Mouse (Mus musculus) forebrain, embryonic 13.5 days (tissue): ENCODE data around the gene Gm10642. TPM values are rescaled to one million over a fixed set of nuclear protein-coding genes. Genes with fewer than 3 reads are reported as not detected.

Experiments used
- ATAC-seq: fragments of 200-750 bp; cut with Nextera tagmentation; 2 replicates; pipeline ENCODE4 v1.8.0; 2017
- H3K27ac ChIP-seq: fragments of 300-500 bp; sonication (generic); 2 replicates; pipeline ENCODE4 v1.5.1; 2015; ENCODE audit warnings: inconsistent platforms, mild to moderate bottlenecking, moderate library complexity
- H3K27me3 ChIP-seq: fragments of 300-500 bp; sonication (generic); 2 replicates; pipeline ENCODE4 v1.6.1; 2015; ENCODE audit warnings: mild to moderate bottlenecking, inconsistent platforms
- H3K36me3 ChIP-seq: fragments of 300-500 bp; sonication (generic); 2 replicates; pipeline ENCODE4 v1.6.1; 2015; ENCODE audit warnings: mild to moderate bottlenecking, inconsistent platforms; ENCODE audit not compliant: poor library complexity, severe bottlenecking
- H3K4me1 ChIP-seq: fragments of 300-500 bp; sonication (generic); 2 replicates; pipeline ENCODE4 v1.6.1; 2015; ENCODE audit warnings: inconsistent platforms
- H3K4me2 ChIP-seq: fragments of 300-500 bp; sonication (generic); 2 replicates; pipeline ENCODE4 v1.6.1; 2015; ENCODE audit warnings: inconsistent platforms, mild to moderate bottlenecking, moderate library complexity
- H3K4me3 ChIP-seq: fragments of 300-500 bp; sonication (generic); 2 replicates; pipeline ENCODE4 v1.5.1; 2015; ENCODE audit warnings: mild to moderate bottlenecking, inconsistent platforms
- H3K9ac ChIP-seq: fragments of 300-500 bp; sonication (generic); 2 replicates; pipeline ENCODE4 v1.6.1; 2015; ENCODE audit warnings: mild to moderate bottlenecking, inconsistent platforms
- H3K9me3 ChIP-seq: fragments of 300-500 bp; sonication (generic); replicated peaks from 2 replicates; pipeline ENCODE4 v1.6.1; 2016; ENCODE audit warnings: inconsistent platforms
- WGBS: fragments of 180-500 bp; shearing (Covaris S2); methylation state at CpG from one replicate; pipeline ENCODE4 v1.1.7; 2015; 5-methylcytosine and 5-hydroxymethylcytosine counted together
- polyA plus RNA-seq: library from polyadenylated mRNA; unstranded; fragments of >200 nt; fragmentation: Nextera tagmentation; extraction: Ambion mirVana; gene quantifications from 2 replicates; pipeline ENCODE4 v1.2.1, GENCODE M21; 2015

The Gm10642 gene
- polyA plus RNA-seq, 1 experiment from 2014 or later: 0.15 TPM

- ATAC-seq: no peak
- WGBS: 98% methylated on average over 5 of the region's 5 CpGs
These were observed 47.6 kb downstream of the Gm10642 start for GRCm38 (mm10) chr9:70703597-70704203.

GRCm38 (mm10) chr9:70706444-70706843 lies 50.4 kb downstream of the Gm10642 start:
- H3K36me3 ChIP-seq: peaks cover 9% of the 10 kb centered on the region
- H3K4me1 ChIP-seq: no peaks in the 10 kb centered on the region
- ATAC-seq: no peak
- no peak overlapping the region for H3K4me2 ChIP-seq
- H3K9me3 ChIP-seq: no peaks in the 10 kb centered on the region
- no peak overlapping the region for H3K4me3 ChIP-seq
- no peaks in the 10 kb centered on the region for H3K27me3 ChIP-seq
- H3K27ac ChIP-seq: no peak overlapping the region
- WGBS: 92% methylated on average over 1 of the region's 1 CpGs
- H3K9ac ChIP-seq: no peak overlapping the region

More at GRCm38 (mm10) chr9:70703597-70704203, 47.6 kb downstream of the Gm10642 start:
- H3K27ac ChIP-seq: no peak overlapping the region
- H3K36me3 ChIP-seq: peaks cover 9% of the 10 kb centered on the region
- H3K4me2 ChIP-seq: no peak overlapping the region
- no peak overlapping the region for H3K9ac ChIP-seq
- H3K4me3 ChIP-seq: no peak overlapping the region
- H3K9me3 ChIP-seq: no peaks in the 10 kb centered on the region
- no peaks in the 10 kb centered on the region for H3K27me3 ChIP-seq
- no peaks in the 10 kb centered on the region for H3K4me1 ChIP-seq

Other genes starting within 250 kb of the Gm10642 start
- 142 and 150 TPM in 2 replicates for gene Ccnb2, start 234.7 kb upstream of the Gm10642 start, polyA plus RNA-seq
- gene Rnf111, start 152.5 kb upstream of the Gm10642 start, polyA plus RNA-seq: 35.1 and 35.7 TPM in 2 replicates
- 72.7 and 73.5 TPM in 2 replicates for gene Sltm, start 113.5 kb upstream of the Gm10642 start, polyA plus RNA-seq
- gene Mindy2, start 923 bp downstream of the Gm10642 start, polyA plus RNA-seq: 10.2 and 10.9 TPM in 2 replicates
- gene Adam10, start 22.7 kb downstream of the Gm10642 start, polyA plus RNA-seq: 60.8 and 61.6 TPM in 2 replicates